ENCODE assay signal across 8 mouse cellular contexts in the genomic region with DNA sequence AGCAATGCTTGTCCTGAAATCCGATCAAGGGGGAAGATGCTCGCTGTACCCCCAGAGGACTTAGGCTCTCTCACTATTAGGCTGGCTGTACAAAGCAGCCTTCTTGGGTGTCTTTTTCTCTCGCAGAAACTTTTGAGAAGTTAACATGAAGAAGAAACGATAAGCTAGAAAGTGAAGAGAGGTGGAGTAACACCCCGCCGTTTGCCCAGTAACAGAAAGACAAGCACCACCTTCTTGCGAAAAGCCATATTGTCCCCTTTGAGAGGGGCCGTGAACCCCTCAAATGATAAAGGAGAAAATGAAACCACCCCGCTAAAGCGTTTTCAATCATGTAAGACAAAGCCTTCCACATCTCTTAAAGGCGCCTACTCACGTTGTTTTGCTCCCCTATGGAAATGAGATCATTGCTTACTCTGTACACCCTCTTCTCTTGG. TPM values are rescaled to one million over a fixed set of nuclear protein-coding genes. Genes with fewer than 3 reads are reported as not detected.
DNase-seq lines count a peak whose midpoint lies in the region; ATAC-seq and TF ChIP-seq lines count a peak whose summit lies in the region.

No protein-coding gene starts in this region.

- TF ChIP-seq EP300 in MEL (IDR thresholded peaks at IDR 0.05; ENCODE audit: low read depth in 1 of 2, low read length in 2 of 2) = no peak

- 3% methylated on average over 12 of the region's 12 CpGs for WGBS in heart, embryonic 12.5 days
- WGBS in forebrain, embryonic 11.5 days = 4% methylated on average over 12 of the region's 12 CpGs
- 3% methylated on average over 12 of the region's 12 CpGs for WGBS in liver, adult 2 months
- WGBS in small intestine, adult 2 months = 1% methylated on average over 12 of the region's 12 CpGs

- H3K27ac ChIP-seq in heart, embryonic 12.5 days (ENCODE audit: poor library complexity, severe bottlenecking) = peak overlapping the region; percentile 86
- peak overlapping the region; percentile 81 for H3K27ac ChIP-seq in MEL (ENCODE audit: control insufficient read depth, low read depth, low read length)
- H3K27ac ChIP-seq in forebrain, embryonic 11.5 days (ENCODE audit: low read depth, low read length) = no peak overlapping the region
- H3K27ac ChIP-seq in liver, adult 2 months (replicated peaks; ENCODE audit: insufficient read depth, low read depth, low read length) = peak overlapping the region; percentile 85
- H3K27ac ChIP-seq in small intestine, adult 2 months (ENCODE audit: insufficient read depth, low read depth, low read length) = peak overlapping the region; percentile 93

- no peaks in the 10 kb centered on the region for H3K27me3 ChIP-seq in heart, embryonic 12.5 days (replicated peaks)
- H3K27me3 ChIP-seq in MEL (ENCODE audit: control insufficient read depth in 1 of 2, insufficient read depth in 2 of 2, low read length in 2 of 2) = no peaks in the 10 kb centered on the region; a peak in 1 of 4 replicates
- no peaks in the 10 kb centered on the region; the same call in 1 of the 2 replicates for H3K27me3 ChIP-seq in forebrain, embryonic 11.5 days (ENCODE audit: control insufficient read depth, insufficient read depth, low read length)
- no peaks in the 10 kb centered on the region for H3K27me3 ChIP-seq in liver, adult 2 months (ENCODE audit: control insufficient read depth, insufficient read depth, low read length)
- no peaks in the 10 kb centered on the region for H3K27me3 ChIP-seq in small intestine, adult 2 months (ENCODE audit: control insufficient read depth, insufficient read depth, low read length)

- TF ChIP-seq POLR2A in MEL (IDR thresholded peaks at IDR 0.05; ENCODE audit: control insufficient read depth in 1 of 2, insufficient read depth in 1 of 2, low read depth in 1 of 2, low read length in 2 of 2, poor library complexity in 1 of 2) = peak in 1 of 2 experiments; percentile 48; a peak in 2 of 4 replicates
- TF ChIP-seq POLR2A in liver, adult 2 months (IDR thresholded peaks at IDR 0.05; ENCODE audit: extremely low read depth, insufficient read depth, low read length) = no peak
- TF ChIP-seq POLR2A in small intestine, adult 2 months (IDR thresholded peaks at IDR 0.05; ENCODE audit: low read depth, low read length) = no peak

- H3K79me2 ChIP-seq in MEL (ENCODE audit: control insufficient read depth, insufficient read depth, low read length, poor library complexity) = peaks cover 39% of the 10 kb centered on the region
- peaks cover 10% of the 10 kb centered on the region; the same call in 1 of the 2 replicates for H3K79me2 ChIP-seq in liver, adult 2 months (ENCODE audit: control insufficient read depth, insufficient read depth, low read length)

- no peak for TF ChIP-seq RAD21 in MEL (IDR thresholded peaks at IDR 0.05; ENCODE audit: low read depth, low read length)

- H3K4me1 ChIP-seq in heart, embryonic 12.5 days (replicated peaks) = peaks cover 4% of the 10 kb centered on the region; the same call in 1 of the 2 replicates
- peaks cover 12 to 22% of the 10 kb centered on the region in 2 experiments for H3K4me1 ChIP-seq in MEL (ENCODE audit: control insufficient read depth in 1 of 2, insufficient read depth in 2 of 2, low read length in 2 of 2)
- no peaks in the 10 kb centered on the region; the same call in 1 of the 2 replicates for H3K4me1 ChIP-seq in forebrain, embryonic 11.5 days (replicated peaks; ENCODE audit: control insufficient read depth, insufficient read depth, low read length)
- peaks cover 6% of the 10 kb centered on the region for H3K4me1 ChIP-seq in liver, adult 2 months (ENCODE audit: control insufficient read depth, insufficient read depth, low read length)
- peaks cover 8% of the 10 kb centered on the region; the same call in 1 of the 2 replicates for H3K4me1 ChIP-seq in small intestine, adult 2 months (ENCODE audit: control insufficient read depth, insufficient read depth, insufficient read length, low read length)

- intact Hi-C loops in heart, postnatal 25 days (cut with DNase I) = loop anchor here (5.0 kb wide), 1 partner anchor 118 kb away; a partner anchor contains a TSS

- DNase-seq in heart, postnatal 25 days (ENCODE audit: low spot score) = no peak
- peak; percentile 79 for DNase-seq in MEL (ENCODE audit: low read depth, low spot score)
- DNase-seq in forebrain, embryonic 11.5 days (ENCODE audit: low spot score) = peak; percentile 47
- no peak for DNase-seq in liver, adult 2 months (ENCODE audit: extremely low read depth, low read depth, low spot score)
- no peak for DNase-seq in cerebellum, postnatal 14 days
- DNase-seq in right cerebral cortex, adult 18-20 months = no peak

- no peak for TF ChIP-seq CTCF in MEL (IDR thresholded peaks at IDR 0.05 in 2 of 3, conservative IDR thresholded peaks at IDR 0.05 in 1 of 3; ENCODE audit: control insufficient read depth in 1 of 3, insufficient read depth in 1 of 3, low read depth in 2 of 3, low read length in 3 of 3, poor library complexity in 1 of 3, severe bottlenecking in 1 of 3)
- TF ChIP-seq CTCF in liver, adult 2 months (IDR thresholded peaks at IDR 0.05; ENCODE audit: low read depth, low read length) = no peak
- no peak for TF ChIP-seq CTCF in small intestine, adult 2 months (IDR thresholded peaks at IDR 0.05; ENCODE audit: extremely low read depth, insufficient read length, insufficient replicate concordance, low read depth, low read length)

- ATAC-seq in heart, embryonic 12.5 days (ENCODE audit: insufficient number of reproducible peaks, low FRiP score) = no peak
- ATAC-seq in forebrain, embryonic 11.5 days (replicated peaks; ENCODE audit: low FRiP score) = no peak

- no peaks in the 10 kb centered on the region for H3K9me3 ChIP-seq in heart, embryonic 12.5 days (replicated peaks)
- no peaks in the 10 kb centered on the region for H3K9me3 ChIP-seq in MEL (replicated peaks; ENCODE audit: insufficient read depth, low read length)
- no peaks in the 10 kb centered on the region for H3K9me3 ChIP-seq in forebrain, embryonic 11.5 days (ENCODE audit: control insufficient read depth, low read length)

- peak overlapping the region; percentile 90 for H3K4me3 ChIP-seq in heart, embryonic 12.5 days
- H3K4me3 ChIP-seq in MEL (ENCODE audit: control insufficient read depth in 1 of 2, insufficient read depth in 1 of 2, low read depth in 2 of 2, low read length in 2 of 2) = peak overlapping the region; percentile 75 to 99
- peak overlapping the region; percentile 83 for H3K4me3 ChIP-seq in forebrain, embryonic 11.5 days (ENCODE audit: low read depth, low read length)
- peak overlapping the region; percentile 75 for H3K4me3 ChIP-seq in liver, adult 2 months (ENCODE audit: insufficient read depth, low read depth, low read length)
- peak overlapping the region; percentile 87 for H3K4me3 ChIP-seq in small intestine, adult 2 months (ENCODE audit: low read depth, low read length)

- no peaks in the 10 kb centered on the region for H3K36me3 ChIP-seq in heart, embryonic 12.5 days
- peaks cover 0 to 40% of the 10 kb centered on the region in 2 experiments; a peak in 3 of 4 replicates for H3K36me3 ChIP-seq in MEL (ENCODE audit: control insufficient read depth in 1 of 2, insufficient read depth in 2 of 2, low read length in 2 of 2)
- H3K36me3 ChIP-seq in forebrain, embryonic 11.5 days (ENCODE audit: control insufficient read depth, insufficient read depth, low read length) = no peaks in the 10 kb centered on the region
- no peaks in the 10 kb centered on the region for H3K36me3 ChIP-seq in liver, adult 2 months (ENCODE audit: control insufficient read depth, insufficient read depth, low read length)
- H3K36me3 ChIP-seq in small intestine, adult 2 months (ENCODE audit: control insufficient read depth, insufficient read depth, low read length) = no peaks in the 10 kb centered on the region

- peak overlapping the region; percentile 90 for H3K9ac ChIP-seq in heart, embryonic 12.5 days
- H3K9ac ChIP-seq in MEL (ENCODE audit: control insufficient read depth, low read depth, low read length, poor library complexity, severe bottlenecking) = peak overlapping the region; percentile 100
- H3K9ac ChIP-seq in forebrain, embryonic 11.5 days (ENCODE audit: low read length) = peak overlapping the region; percentile 83
- H3K9ac ChIP-seq in liver, adult 2 months (ENCODE audit: low read depth, low read length) = peak overlapping the region; percentile 81

- H3K4me2 ChIP-seq in heart, embryonic 12.5 days = peak overlapping the region; percentile 92
- H3K4me2 ChIP-seq in forebrain, embryonic 11.5 days (ENCODE audit: low read depth, low read length, severe bottlenecking) = peak overlapping the region; percentile 81

TF ChIP-seq in MEL, 35 proteins besides CTCF, POLR2A, EP300 and RAD21:
- 0 out of 2 replicates have a peak, but pooled peaks have one; percentile 4 for TF ChIP-seq HCFC1 (IDR thresholded peaks at IDR 0.05; ENCODE audit: low read depth, low read length)
- TF ChIP-seq GATA1 (IDR thresholded peaks at IDR 0.05; ENCODE audit: low read depth, low read length) = 0 out of 2 replicates have a peak, but pooled peaks have one; percentile 10
- no peak for TF ChIP-seq MYB (IDR thresholded peaks at IDR 0.05; ENCODE audit: low read depth, low read length)
- TF ChIP-seq RCOR1 (IDR thresholded peaks at IDR 0.05; ENCODE audit: low read depth, low read length) = no peak
- 0 out of 2 replicates have a peak, but pooled peaks have one; percentile 15 for TF ChIP-seq SIN3A (IDR thresholded peaks at IDR 0.05; ENCODE audit: low read length)
- TF ChIP-seq TBP (IDR thresholded peaks at IDR 0.05; ENCODE audit: low read depth, low read length) = peak; percentile 59; the same call in 1 of the 2 replicates
- TF ChIP-seq CHD1 (IDR thresholded peaks at IDR 0.05; ENCODE audit: low read depth, low read length) = 0 out of 2 replicates have a peak, but pooled peaks have one; percentile 45
TF ChIP-seq in MEL: peak in this region for 5.

RNA-seq across cellular contexts. Expression of a gene that starts 15.5 kb away (rescaled TPM):
- 25.0 and 28.0 TPM in 2 replicates for polyA plus RNA-seq in heart, embryonic 12.5 days (2016; fragmentation: Nextera tagmentation; extraction: Ambion mirVana)
- total RNA-seq in heart, postnatal 25 days (2021) = 10 to 100 TPM; 17.6 to 20.9 TPM
- total RNA-seq in MEL (2012; rRNA removed) = 25.4 and 27.0 TPM in 2 replicates
- 10 to 100 TPM; 27.4 to 96.7 TPM for polyA plus RNA-seq in MEL (2012; ENCODE audit: insufficient read depth in 1 of 2, insufficient read length in 2 of 2, low read depth in 1 of 2, low replicate concordance in 2 of 2, missing spikeins in 1 of 2)
- 33.3 and 33.8 TPM in 2 replicates for polyA plus RNA-seq in forebrain, embryonic 11.5 days (2014; fragmentation: Nextera tagmentation; extraction: Ambion mirVana)
- total RNA-seq in liver, adult 2 months (2014; rRNA removed) = 11.1 and 12.4 TPM in 2 replicates
- 4.2 TPM in 2 replicates for polyA plus RNA-seq in liver, adult 2 months (2012; rRNA removed)
- 1.2 and 2.5 TPM in 2 replicates for polyA plus RNA-seq in small intestine, adult 2 months (2012; rRNA removed)

Comparison
In these comparisons a context has a peak if more than half of its experiments do, and no peak if none do; other contexts are left out.
1. DNase-seq: peak in MEL (single experiment) and forebrain, embryonic 11.5 days (single experiment); none in heart, postnatal 25 days (single experiment), liver, adult 2 months (single experiment), cerebellum, postnatal 14 days (0 of 2) and right cerebral cortex, adult 18-20 months (single experiment).
2. Peak in every context shown above with its lines, with median percentiles within 50 percentile points of each other: H3K4me3 ChIP-seq and H3K9ac ChIP-seq.